Mouse (Mus musculus) C2C12 (cell line): ENCODE results near the gene Gm20388.

Source experiments
- CEBPB ChIP-seq: IDR thresholded peaks from one replicate; pipeline ENCODE4 v1.6.1; 2011; ENCODE audit warnings: low read depth, mild to moderate bottlenecking, control low read depth, moderate library complexity
- CTCF ChIP-seq: IDR thresholded peaks from one replicate; pipeline ENCODE4 v1.5.1; 2011; ENCODE audit not compliant: control insufficient read depth, insufficient read depth, insufficient read length
- FOSL1 ChIP-seq: IDR thresholded peaks from one replicate; pipeline ENCODE4 v1.8.0; 2011; ENCODE audit warnings: mild to moderate bottlenecking, low read length; ENCODE audit not compliant: poor library complexity, insufficient read depth, severe bottlenecking
- MAX ChIP-seq: IDR thresholded peaks from one replicate; pipeline ENCODE4 v1.6.1; 2011; ENCODE audit warnings: mild to moderate bottlenecking, control low read depth
- MYOD1 ChIP-seq: IDR thresholded peaks from one replicate; pipeline ENCODE4 v1.6.1; 2011; ENCODE audit warnings: low read depth; ENCODE audit not compliant: control insufficient read depth, insufficient read length
- MYOG ChIP-seq: IDR thresholded peaks from one replicate; pipeline ENCODE4 v1.6.1; 2011; ENCODE audit not compliant: control insufficient read depth, insufficient read length; ENCODE audit errors: extremely low read depth
- USF1 ChIP-seq: IDR thresholded peaks from one replicate; pipeline ENCODE4 v1.6.1; 2011; ENCODE audit warnings: low read depth, mild to moderate bottlenecking, control low read depth, moderate library complexity

- TF ChIP-seq FOSL1: no peak
- no peak for TF ChIP-seq MAX
- no peak for TF ChIP-seq CTCF
- no peak for TF ChIP-seq CEBPB
- no peak for TF ChIP-seq MYOG
- no peak for TF ChIP-seq MYOD1
- TF ChIP-seq USF1: no peak
Measured at GRCm38 (mm10) chr8:124317191-124317682, 4406.6 kb downstream of the Gm20388 start.
